Mouse (Mus musculus) embryonic fibroblast, embryonic 13.5 days (primary cell): ENCODE results near the gene RPS10-NUDT3.

ENCODE experiments used
- CTCF ChIP-seq: IDR thresholded peaks from 2 replicates; pipeline ENCODE4 v1.5.1; 2011; ENCODE audit warnings: mild to moderate bottlenecking, control low read depth, low read length, moderate library complexity, borderline replicate concordance; ENCODE audit not compliant: insufficient read depth
- POLR2A ChIP-seq: IDR thresholded peaks from 2 replicates; pipeline ENCODE4 v1.6.1; 2011; ENCODE audit warnings: low read depth, mild to moderate bottlenecking, control low read depth, low read length, moderate library complexity

DNA sequence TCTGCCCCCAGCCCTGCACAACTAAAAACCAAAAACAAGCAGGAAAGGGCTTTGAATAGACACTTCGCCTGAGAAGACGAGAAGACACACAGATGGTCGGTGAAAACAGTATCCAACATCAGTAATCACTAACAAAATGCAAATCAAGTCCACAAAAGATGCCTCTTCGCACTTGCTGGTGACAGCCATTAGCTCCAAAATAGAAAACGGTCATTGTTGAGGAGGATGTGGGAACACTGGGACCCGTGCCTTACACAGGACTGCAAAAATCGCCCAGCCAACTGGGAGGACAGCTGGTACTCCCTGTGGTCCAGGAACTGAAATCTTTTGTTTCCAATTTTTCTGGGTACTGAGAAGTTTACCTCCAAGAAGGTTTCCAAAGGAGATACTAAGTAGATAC is 38.9 kb upstream of the RPS10-NUDT3 start:
- TF ChIP-seq CTCF = no peak
- no peak for TF ChIP-seq POLR2A
